Mouse (Mus musculus) limb, embryonic 12.5 days (tissue): ENCODE measurements around the gene Def8. TPM values are rescaled to one million over a fixed set of nuclear protein-coding genes. Genes with fewer than 3 reads are reported as not detected.
"Not testable (repeated sequence)": the region's sequence is repeated elsewhere in the genome, so short reads cannot be mapped to it uniquely, and the experiment has no call there.

Experiments
- ATAC-seq: fragments of 200-750 bp; cut with Nextera tagmentation; 2 replicates; pipeline ENCODE4 v1.8.0; 2017; ENCODE audit warnings: low read depth, moderate TSS enrichment; ENCODE audit not compliant: insufficient number of reproducible peaks, insufficient read depth, low FRiP score, low TSS enrichment
- H3K27ac ChIP-seq: fragments of 300-500 bp; sonication (generic); 2 replicates; pipeline ENCODE4 v1.5.1; 2016; ENCODE audit warnings: mild to moderate bottlenecking, moderate library complexity
- H3K27me3 ChIP-seq: fragments of 300-500 bp; sonication (generic); 2 replicates; pipeline ENCODE4 v1.6.1; 2016; ENCODE audit warnings: mild to moderate bottlenecking, moderate library complexity
- H3K36me3 ChIP-seq: fragments of 300-500 bp; sonication (generic); 2 replicates; pipeline ENCODE4 v1.6.1; 2016; ENCODE audit warnings: mild to moderate bottlenecking, moderate library complexity
- H3K4me1 ChIP-seq: fragments of 300-500 bp; sonication (generic); replicated peaks from 2 replicates; pipeline ENCODE4 v1.6.1; 2016
- H3K4me2 ChIP-seq: fragments of 300-500 bp; sonication (generic); 2 replicates; pipeline ENCODE4 v1.6.1; 2016; ENCODE audit warnings: mild to moderate bottlenecking, moderate library complexity
- H3K4me3 ChIP-seq: fragments of 300-500 bp; sonication (generic); replicated peaks from 2 replicates; pipeline ENCODE4 v1.5.1; 2016; ENCODE audit warnings: mild to moderate bottlenecking
- H3K9ac ChIP-seq: fragments of 300-500 bp; sonication (generic); replicated peaks from 2 replicates; pipeline ENCODE4 v1.6.1; 2016; ENCODE audit warnings: mild to moderate bottlenecking, moderate library complexity
- H3K9me3 ChIP-seq: fragments of 300-500 bp; sonication (generic); 2 replicates; pipeline ENCODE4 v1.6.1; 2016; ENCODE audit warnings: mild to moderate bottlenecking, moderate library complexity
- WGBS: fragments of 180-500 bp; shearing (Covaris S2); methylation state at CpG from one replicate; pipeline ENCODE4 v1.1.7; 2016; 5-methylcytosine and 5-hydroxymethylcytosine counted together
- polyA plus RNA-seq: library from polyadenylated mRNA; unstranded; fragments of >200 nt; fragmentation: Nextera tagmentation; extraction: Ambion mirVana; gene quantifications from 2 replicates; pipeline ENCODE4 v1.2.1, GENCODE M21; 2016

Gene Def8
- polyA plus RNA-seq, 1 experiment from 2014 or later = 40.4 TPM

DNA sequence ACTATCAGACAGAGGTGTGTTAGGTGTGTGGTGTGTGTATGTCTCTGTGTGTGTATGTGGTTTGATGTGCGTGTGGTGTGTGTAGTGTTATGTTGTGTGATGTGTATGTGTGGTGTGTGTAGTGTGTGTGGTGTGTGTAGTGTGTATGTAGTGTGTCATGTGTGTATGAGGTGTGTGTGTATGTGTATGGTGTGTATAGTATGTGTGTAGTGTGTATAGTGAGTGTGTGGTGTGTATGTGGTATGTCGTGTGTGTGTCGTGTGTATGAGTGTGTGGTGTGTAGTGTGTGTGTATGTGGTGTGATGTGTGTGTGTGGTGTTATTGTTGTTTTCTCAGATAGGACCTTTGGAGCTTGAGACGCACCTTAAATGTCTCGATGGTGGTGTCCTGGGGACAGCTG lies 19.0 kb downstream of the Def8 start:
- no peaks in the 10 kb centered on the region for H3K27me3 ChIP-seq
- H3K4me1 ChIP-seq = peaks cover 8% of the 10 kb centered on the region
- H3K36me3 ChIP-seq = peaks cover 15% of the 10 kb centered on the region; the same call in 1 of the 2 replicates
- no peak for ATAC-seq
- WGBS = 84% methylated on average over 5 of the region's 5 CpGs
- no peak overlapping the region for H3K27ac ChIP-seq
- H3K4me3 ChIP-seq = peak overlapping the region; percentile 65
- peak overlapping the region; percentile 86; the same call in 1 of the 2 replicates for H3K9ac ChIP-seq
- H3K4me2 ChIP-seq = peak overlapping the region; percentile 74; the same call in 1 of the 2 replicates
- H3K9me3 ChIP-seq = no peaks in the 10 kb centered on the region

GRCm38 (mm10) chr8:123442871-123443575 lies 19.7 kb downstream of the Def8 start:
- no peaks in the 10 kb centered on the region for H3K27me3 ChIP-seq
- peaks cover 18% of the 10 kb centered on the region; the same call in 1 of the 2 replicates for H3K36me3 ChIP-seq
- H3K4me3 ChIP-seq = peak overlapping the region; percentile 65
- peaks cover 8% of the 10 kb centered on the region for H3K4me1 ChIP-seq
- WGBS = under 1% methylated on average over 41 of the region's 41 CpGs
- H3K27ac ChIP-seq = peak overlapping the region; percentile 84
- peak; percentile 91 for ATAC-seq
- peak overlapping the region; percentile 74 for H3K4me2 ChIP-seq
- H3K9me3 ChIP-seq = no peaks in the 10 kb centered on the region
- H3K9ac ChIP-seq = peak overlapping the region; percentile 86

DNA sequence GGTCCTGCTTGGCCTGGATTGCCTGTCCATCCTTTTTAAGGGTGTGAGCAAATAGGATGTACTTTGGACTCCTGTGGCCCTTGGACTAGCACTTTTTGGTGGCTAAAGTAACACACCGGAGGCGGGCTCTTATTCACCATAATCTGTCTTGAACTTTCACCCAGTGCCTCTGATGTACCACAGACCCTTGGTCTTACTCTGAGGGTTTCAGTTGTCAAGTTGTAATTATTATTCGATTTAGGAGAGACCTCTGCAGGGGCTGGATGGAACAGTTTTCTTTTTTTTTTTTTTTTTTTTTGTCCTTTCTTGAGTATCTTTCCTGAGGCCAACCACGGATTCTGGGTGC lies 20.2 kb downstream of the Def8 start:
- Histone ChIP-seq H3K9me3 (no peaks in the 10 kb centered on the region), H3K9ac (peak overlapping the region; percentile 86), H3K27me3 (no peaks in the 10 kb centered on the region), H3K4me2 (peak overlapping the region; percentile 74), H3K36me3 (peaks cover 18% of the 10 kb centered on the region; the same call in 1 of the 2 replicates), H3K4me1 (peaks cover 8% of the 10 kb centered on the region), H3K27ac (no peak overlapping the region), H3K4me3 (peak overlapping the region; percentile 65)
- no peak for ATAC-seq
- WGBS = 40% methylated on average over 4 of the region's 4 CpGs

DNA sequence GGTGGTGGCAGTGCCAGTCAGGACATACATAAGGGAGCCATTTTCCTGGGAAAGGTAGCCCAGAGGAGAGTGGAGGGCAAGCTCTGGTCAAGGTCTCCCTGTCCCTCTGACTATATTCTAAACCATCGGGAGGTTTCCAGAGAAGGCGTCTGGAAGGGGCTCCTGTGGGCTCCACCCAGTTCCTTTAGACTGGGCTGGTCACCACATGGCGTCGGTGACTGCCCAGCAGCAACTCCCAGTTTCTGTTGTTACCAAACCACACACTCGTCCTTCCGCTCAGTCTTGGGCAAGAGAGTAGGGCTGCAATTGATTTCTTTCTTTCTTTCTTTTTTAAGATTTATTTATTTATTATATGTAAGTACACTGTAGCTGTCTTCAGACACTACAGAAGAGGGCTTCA lies 20.8 kb downstream of the Def8 start:
- Histone ChIP-seq H3K4me1 (peaks cover 8% of the 10 kb centered on the region), H3K27ac (no peak overlapping the region), H3K4me3 (peak overlapping the region; percentile 65; the same call in 1 of the 2 replicates), H3K9me3 (no peaks in the 10 kb centered on the region), H3K27me3 (no peaks in the 10 kb centered on the region), H3K36me3 (peaks cover 24% of the 10 kb centered on the region), H3K9ac (no peak overlapping the region), H3K4me2 (peak overlapping the region; percentile 74)
- no peak for ATAC-seq
- WGBS = 84% methylated on average over 6 of the region's 6 CpGs

DNA sequence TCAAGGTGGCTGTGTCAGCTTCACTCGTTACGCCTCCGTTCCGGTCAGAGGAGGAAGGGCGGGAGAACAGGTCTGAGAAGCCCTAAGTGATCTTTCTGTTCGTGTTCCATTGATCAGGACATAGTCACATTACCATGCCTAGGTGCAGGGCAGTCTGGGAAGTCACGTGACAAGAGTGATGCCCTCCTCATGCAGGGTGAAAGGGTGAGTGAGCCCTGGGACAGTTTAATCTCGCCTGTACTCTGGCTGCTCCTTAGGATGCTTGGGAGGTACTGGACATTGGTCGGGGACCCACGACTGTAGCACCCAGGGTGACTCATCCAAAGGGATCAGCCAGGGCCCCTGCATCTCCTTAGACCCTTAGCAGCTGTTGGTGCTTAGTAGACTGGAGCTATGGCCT lies 22.7 kb downstream of the Def8 start:
- Histone ChIP-seq H3K9me3 (no peaks in the 10 kb centered on the region), H3K36me3 (peaks cover 40% of the 10 kb centered on the region), H3K4me3 (no peak overlapping the region), H3K9ac (no peak overlapping the region), H3K27me3 (no peaks in the 10 kb centered on the region), H3K27ac (no peak overlapping the region), H3K4me1 (peaks cover 8% of the 10 kb centered on the region), H3K4me2 (no peak overlapping the region)
- 91% methylated on average over 10 of the region's 10 CpGs for WGBS
- no peak for ATAC-seq

- Histone ChIP-seq H3K36me3 (peaks cover 48% of the 10 kb centered on the region), H3K27ac (no peak overlapping the region), H3K9ac (no peak overlapping the region), H3K4me1 (peaks cover 8% of the 10 kb centered on the region), H3K9me3 (no peaks in the 10 kb centered on the region), H3K4me2 (no peak overlapping the region), H3K27me3 (no peaks in the 10 kb centered on the region), H3K4me3 (no peak overlapping the region)
- WGBS = 83% methylated on average over 6 of the region's 6 CpGs
- no peak for ATAC-seq
Observed at GRCm38 (mm10) chr8:123446799-123447198, 23.5 kb downstream of the Def8 start.

- 93% methylated on average over 5 of the region's 5 CpGs for WGBS
- no peaks in the 10 kb centered on the region for H3K4me1 ChIP-seq
- H3K9me3 ChIP-seq = no peaks in the 10 kb centered on the region
- H3K9ac ChIP-seq = peak overlapping the region; percentile 23; the same call in 1 of the 2 replicates
- H3K4me3 ChIP-seq = no peak overlapping the region
- no peak for ATAC-seq
- H3K27ac ChIP-seq = no peak overlapping the region
- no peaks in the 10 kb centered on the region for H3K27me3 ChIP-seq
- H3K36me3 ChIP-seq = peaks cover 78% of the 10 kb centered on the region
- no peak overlapping the region for H3K4me2 ChIP-seq
Observed at GRCm38 (mm10) chr8:123450783-123451182, 27.5 kb downstream of the Def8 start.

- WGBS = 93% methylated on average over 12 of the region's 12 CpGs
- H3K36me3 ChIP-seq = peaks cover 80% of the 10 kb centered on the region
- not testable (repeated sequence) for H3K27ac ChIP-seq, H3K9ac ChIP-seq, H3K4me1 ChIP-seq, H3K9me3 ChIP-seq, H3K4me3 ChIP-seq, ATAC-seq, H3K27me3 ChIP-seq, H3K4me2 ChIP-seq
Observed at GRCm38 (mm10) chr8:123451747-123452146, 28.4 kb downstream of the Def8 start.

GRCm38 (mm10) chr8:123452149-123452548 lies 28.8 kb downstream of the Def8 start:
- peaks cover 84% of the 10 kb centered on the region for H3K36me3 ChIP-seq
- 89% methylated on average over 4 of the region's 4 CpGs for WGBS
- ATAC-seq = no peak

GRCm38 (mm10) chr8:123453291-123453690 lies 30.0 kb downstream of the Def8 start:
- Histone ChIP-seq H3K9me3 (no peaks in the 10 kb centered on the region), H3K4me2 (no peak overlapping the region), H3K4me3 (no peak overlapping the region), H3K9ac (no peak overlapping the region), H3K36me3 (peaks cover 91% of the 10 kb centered on the region), H3K27me3 (no peaks in the 10 kb centered on the region), H3K4me1 (no peaks in the 10 kb centered on the region), H3K27ac (no peak overlapping the region)
- WGBS = 64% methylated on average over 7 of the region's 7 CpGs
- no peak for ATAC-seq

More at GRCm38 (mm10) chr8:123452149-123452548, 28.8 kb downstream of the Def8 start:
- Histone ChIP-seq H3K4me2 (no peak overlapping the region), H3K27me3 (no peaks in the 10 kb centered on the region), H3K4me1 (no peaks in the 10 kb centered on the region), H3K9ac (no peak overlapping the region), H3K9me3 (no peaks in the 10 kb centered on the region), H3K27ac (no peak overlapping the region), H3K4me3 (no peak overlapping the region)

DNA sequence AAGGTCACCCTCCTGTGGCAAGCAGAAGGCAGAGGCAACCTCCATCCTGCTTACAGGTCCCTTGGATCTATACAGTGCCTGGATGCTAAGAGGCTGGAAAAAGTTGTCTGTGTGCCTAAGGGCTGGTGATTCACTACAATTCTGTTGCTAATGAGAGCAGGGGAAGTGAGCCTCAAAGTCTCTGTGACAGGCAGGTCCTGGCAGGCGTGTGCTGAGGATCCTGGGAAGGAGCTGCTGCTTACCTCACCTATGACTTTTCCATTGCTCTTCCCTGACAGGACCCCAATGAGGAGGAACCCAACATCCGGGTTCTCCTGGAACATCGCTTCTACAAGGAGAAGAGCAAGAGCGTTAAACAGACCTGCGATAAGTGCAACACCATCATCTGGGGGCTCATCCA lies 30.6 kb downstream of the Def8 start:
- Histone ChIP-seq H3K9me3 (no peaks in the 10 kb centered on the region), H3K27me3 (no peaks in the 10 kb centered on the region), H3K4me2 (no peak overlapping the region), H3K4me3 (no peak overlapping the region), H3K27ac (no peak overlapping the region), H3K9ac (no peak overlapping the region), H3K4me1 (no peaks in the 10 kb centered on the region), H3K36me3 (peaks cover 94% of the 10 kb centered on the region)
- no peak for ATAC-seq
- WGBS = 82% methylated on average over 5 of the region's 5 CpGs

GRCm38 (mm10) chr8:123454559-123454958 lies 31.2 kb downstream of the Def8 start:
- 96% methylated on average over 6 of the region's 6 CpGs for WGBS
- Histone ChIP-seq H3K4me2 (no peak overlapping the region), H3K36me3 (peaks cover 94% of the 10 kb centered on the region), H3K27me3 (no peaks in the 10 kb centered on the region), H3K9ac (no peak overlapping the region), H3K27ac (no peak overlapping the region), H3K4me3 (no peak overlapping the region), H3K4me1 (no peaks in the 10 kb centered on the region), H3K9me3 (no peaks in the 10 kb centered on the region)
- ATAC-seq = no peak
